Mouse (Mus musculus) right cerebral cortex, postnatal 14 days (tissue): ENCODE data around the gene Vill.

Experiments
- DNase-seq: peaks from one replicate; pipeline ENCODE4 v3.0.0; 2022

Gene Vill

GRCm38 (mm10) chr9:119034676-119035665 lies 17.6 kb upstream of the Vill start:
- DNase-seq: no peak

GRCm38 (mm10) chr9:119035836-119036235 lies 16.7 kb upstream of the Vill start:
- no peak for DNase-seq

GRCm38 (mm10) chr9:119037076-119037730 lies 15.4 kb upstream of the Vill start:
- DNase-seq: peak; percentile 39

- no peak for DNase-seq
Observed at GRCm38 (mm10) chr9:119038574-119038973, 14.0 kb upstream of the Vill start.

- DNase-seq: no peak
Observed at GRCm38 (mm10) chr9:119040101-119040775, 12.3 kb upstream of the Vill start.

GRCm38 (mm10) chr9:119048182-119048903 lies 4.2 kb upstream of the Vill start:
- no peak for DNase-seq

- DNase-seq: no peak
Observed at GRCm38 (mm10) chr9:119051158-119051557, 1.4 kb upstream of the Vill start.

- no peak for DNase-seq
Observed at GRCm38 (mm10) chr9:119053964-119054576, 1.5 kb downstream of the Vill start.

GRCm38 (mm10) chr9:119055336-119055735 lies 2.8 kb downstream of the Vill start:
- no peak for DNase-seq

- DNase-seq: no peak
Observed at GRCm38 (mm10) chr9:119058245-119058644, 5.7 kb downstream of the Vill start.

GRCm38 (mm10) chr9:119060701-119061100 lies 8.1 kb downstream of the Vill start:
- no peak for DNase-seq

GRCm38 (mm10) chr9:119063036-119063644 lies 10.6 kb downstream of the Vill start:
- no peak for DNase-seq

GRCm38 (mm10) chr9:119064296-119064695 lies 11.7 kb downstream of the Vill start:
- no peak for DNase-seq

- peak; percentile 86 for DNase-seq
Observed at GRCm38 (mm10) chr9:119067601-119068000, 15.0 kb downstream of the Vill start.

- no peak for DNase-seq
Observed at GRCm38 (mm10) chr9:119068266-119068665, 15.7 kb downstream of the Vill start.

GRCm38 (mm10) chr9:119070173-119070825 lies 17.7 kb downstream of the Vill start:
- DNase-seq: no peak

GRCm38 (mm10) chr9:119071786-119072185 lies 19.2 kb downstream of the Vill start:
- DNase-seq: no peak

GRCm38 (mm10) chr9:119073184-119073895 lies 20.8 kb downstream of the Vill start:
- DNase-seq: no peak

- DNase-seq: no peak
Observed at GRCm38 (mm10) chr9:119075685-119076084, 23.1 kb downstream of the Vill start.

- no peak for DNase-seq
Observed at GRCm38 (mm10) chr9:119080040-119080675, 27.6 kb downstream of the Vill start.
